Mouse (Mus musculus): ENCODE measurements around the gene Olfr615.
"Not testable (repeated sequence)": the region's sequence is repeated elsewhere in the genome, so short reads cannot be mapped to it uniquely, and the experiment has no call there.

The Olfr615 gene

GRCm38 (mm10) chr7:103555779-103556178 lies at the start of gene Olfr615:
Gene Olfr615, plus strand, starts transcription at chr7:103556079.
- ChIA-PET POLR2A (no interaction called here), CTCF (no interaction called here)

GRCm38 (mm10) chr7:103512022-103512421 lies 43.9 kb upstream of the Olfr615 start, which contains the start of gene Olfr610:
Gene Olfr610, minus strand, starts transcription at chr7:103512122.
- CTCF ChIA-PET: interaction anchor here in 1 of 4 experiments (0.6 kb wide), 1 partner anchor 344 kb away, joined by 3 read pairs; no protein-coding TSS in a partner anchor
- POLR2A ChIA-PET: no interaction called here

GRCm38 (mm10) chr7:103520746-103521145 lies 35.1 kb upstream of the Olfr615 start, which contains the start of gene Olfr611:
Gene Olfr611, minus strand, starts transcription at chr7:103520846.
- CTCF ChIA-PET, POLR2A ChIA-PET: not testable (repeated sequence)

GRCm38 (mm10) chr7:103542617-103543016 lies 13.3 kb upstream of the Olfr615 start, which contains the start of gene Olfr612:
Gene Olfr612, minus strand, starts transcription at chr7:103542717.
- CTCF ChIA-PET, POLR2A ChIA-PET: not testable (repeated sequence)

GRCm38 (mm10) chr7:103547774-103548173 lies 8.1 kb upstream of the Olfr615 start, which contains the start of gene Olfr613:
Gene Olfr613, plus strand, starts transcription at chr7:103548074.
- CTCF ChIA-PET: no interaction called here
- POLR2A ChIA-PET: no interaction called here

- CTCF ChIA-PET: no interaction called here
- POLR2A ChIA-PET: no interaction called here
Observed at GRCm38 (mm10) chr7:103569043-103569442, 13.2 kb downstream of the Olfr615 start, which contains the start of gene Olfr616. Gene Olfr616, minus strand, starts transcription at chr7:103569143.

GRCm38 (mm10) chr7:103572761-103573160 lies 16.9 kb downstream of the Olfr615 start, which contains the start of gene Olfr617:
Gene Olfr617, plus strand, starts transcription at chr7:103573061.
- CTCF ChIA-PET: no interaction called here

GRCm38 (mm10) chr7:103589803-103590202 lies 33.9 kb downstream of the Olfr615 start, which contains the start of gene Olfr618:
Gene Olfr618, plus strand, starts transcription at chr7:103590103.
- ChIA-PET CTCF (no interaction called here), POLR2A (no interaction called here)

More at GRCm38 (mm10) chr7:103572761-103573160, 16.9 kb downstream of the Olfr615 start, which contains the start of gene Olfr617:
- POLR2A ChIA-PET: no interaction called here

GRCm38 (mm10) chr7:103600275-103600674 lies 44.4 kb downstream of the Olfr615 start, which contains the start of gene Olfr619:
Gene Olfr619, plus strand, starts transcription at chr7:103600575.
- POLR2A ChIA-PET: no interaction called here
- CTCF ChIA-PET: no interaction called here

- CTCF ChIA-PET: no interaction called here
Observed at GRCm38 (mm10) chr7:103607425-103607824, 51.5 kb downstream of the Olfr615 start.

GRCm38 (mm10) chr7:103612434-103612833 lies 56.6 kb downstream of the Olfr615 start, which contains the start of gene Olfr620:
Gene Olfr620, minus strand, starts transcription at chr7:103612534.
- CTCF ChIA-PET: no interaction called here
- POLR2A ChIA-PET: no interaction called here

More at GRCm38 (mm10) chr7:103607425-103607824, 51.5 kb downstream of the Olfr615 start:
- POLR2A ChIA-PET: no interaction called here
